Mouse (Mus musculus) neural tube, embryonic 15.5 days (tissue): ENCODE data around the gene Tmem89. TPM values are rescaled to one million over a fixed set of nuclear protein-coding genes. Genes with fewer than 3 reads are reported as not detected.

ENCODE experiments used
- ATAC-seq: fragments of 200-750 bp; cut with Nextera tagmentation; 2 replicates; pipeline ENCODE4 v1.8.0; 2017; ENCODE audit warnings: mild to moderate bottlenecking, moderate TSS enrichment, moderate library complexity; ENCODE audit not compliant: low FRiP score
- H3K27ac ChIP-seq: fragments of 300-500 bp; sonication (generic); replicated peaks from 2 replicates; pipeline ENCODE4 v1.5.1; 2015; ENCODE audit warnings: mild to moderate bottlenecking, inconsistent platforms
- H3K27me3 ChIP-seq: fragments of 300-500 bp; sonication (generic); replicated peaks from 2 replicates; pipeline ENCODE4 v1.6.1; 2015; ENCODE audit warnings: inconsistent platforms
- H3K36me3 ChIP-seq: fragments of 300-500 bp; sonication (generic); 2 replicates; pipeline ENCODE4 v1.6.1; 2015; ENCODE audit warnings: inconsistent platforms
- H3K4me1 ChIP-seq: fragments of 300-500 bp; sonication (generic); 2 replicates; pipeline ENCODE4 v1.6.1; 2015; ENCODE audit warnings: inconsistent platforms
- H3K4me2 ChIP-seq: fragments of 300-500 bp; sonication (generic); 2 replicates; pipeline ENCODE4 v1.6.1; 2015; ENCODE audit warnings: inconsistent platforms, mild to moderate bottlenecking, moderate library complexity
- H3K4me3 ChIP-seq: fragments of 300-500 bp; sonication (generic); replicated peaks from 2 replicates; pipeline ENCODE4 v1.5.1; 2015; ENCODE audit warnings: mild to moderate bottlenecking, inconsistent platforms
- H3K9ac ChIP-seq: fragments of 300-500 bp; sonication (generic); replicated peaks from 2 replicates; pipeline ENCODE4 v1.6.1; 2015; ENCODE audit warnings: mild to moderate bottlenecking, inconsistent platforms
- H3K9me3 ChIP-seq: fragments of 300-500 bp; sonication (generic); replicated peaks from 2 replicates; pipeline ENCODE4 v1.6.1; 2016; ENCODE audit warnings: inconsistent platforms
- WGBS: fragments of 180-500 bp; shearing (Covaris S2); methylation state at CpG from one replicate; pipeline ENCODE4 v1.1.7; 2015; ENCODE audit warnings: mixed read lengths; 5-methylcytosine and 5-hydroxymethylcytosine counted together
- polyA plus RNA-seq: library from polyadenylated mRNA; unstranded; fragments of >200 nt; fragmentation: Nextera tagmentation; extraction: Ambion mirVana; gene quantifications from 2 replicates; pipeline ENCODE4 v1.2.1, GENCODE M21; 2015

Gene Tmem89
- 0.32 TPM in 1 of 2 replicates, not detected in the other for polyA plus RNA-seq

DNA sequence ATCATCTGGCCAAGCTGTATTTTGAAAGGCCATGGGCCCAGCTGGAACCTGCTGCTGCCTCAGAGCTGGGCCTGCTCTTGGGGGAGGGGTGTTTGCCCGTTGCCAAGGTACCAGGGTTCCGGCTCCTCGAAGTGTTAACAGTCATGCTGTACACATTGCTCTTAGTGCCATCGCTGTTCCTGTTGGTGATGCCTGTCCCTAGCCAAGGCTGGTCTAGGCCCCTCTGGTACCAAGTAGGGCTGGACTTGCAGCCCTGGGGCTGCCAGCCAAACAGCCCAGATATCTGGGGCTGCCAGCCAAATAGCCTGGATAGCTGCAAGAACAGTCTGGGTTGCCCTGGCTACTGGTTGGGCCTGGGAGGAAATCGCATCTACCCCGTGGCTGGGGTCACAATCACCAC lies at the start of gene Tmem89:
Gene Tmem89, plus strand, starts transcription at position 129 of the 400 bp plus-strand sequence.
- H3K9ac ChIP-seq: no peak within 1 kb of the TSS
- H3K9me3 ChIP-seq: no peaks in the 10 kb centered on the region
- peaks cover 5% of the 10 kb centered on the region; the same call in 1 of the 2 replicates for H3K4me1 ChIP-seq
- 57% methylated on average over 6 of the region's 6 CpGs for WGBS
- no peaks in the 10 kb centered on the region for H3K27me3 ChIP-seq
- ATAC-seq: peak; percentile 75
- H3K27ac ChIP-seq: peak within 1 kb of the TSS; percentile 9; the same call in 1 of the 2 replicates
- no peaks in the 10 kb centered on the region for H3K36me3 ChIP-seq
- no peak within 1 kb of the TSS for H3K4me2 ChIP-seq
- no peak within 1 kb of the TSS for H3K4me3 ChIP-seq

DNA sequence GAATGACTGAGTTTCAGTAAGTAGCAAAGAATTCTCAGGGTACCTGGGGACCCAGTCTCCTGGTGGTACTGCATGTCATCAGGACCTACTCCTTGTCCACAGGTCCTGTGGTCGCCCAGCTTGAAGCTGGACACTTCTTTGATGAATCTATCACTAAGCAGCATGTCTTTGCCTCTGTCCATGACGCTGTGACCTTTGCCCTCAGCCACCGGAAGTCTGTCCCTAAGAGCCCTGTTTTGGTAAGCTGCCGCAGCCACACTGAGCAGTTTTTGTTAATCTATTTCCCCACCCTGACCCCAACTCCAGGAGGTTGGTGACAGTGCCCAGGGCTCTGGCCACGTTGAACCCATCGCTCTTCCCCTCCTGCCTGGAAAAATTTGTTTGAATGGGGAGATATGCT lies 2.1 kb upstream of the Tmem89 start:
- Histone ChIP-seq H3K27me3 (no peaks in the 10 kb centered on the region), H3K9me3 (no peaks in the 10 kb centered on the region), H3K36me3 (no peaks in the 10 kb centered on the region), H3K4me2 (no peak overlapping the region), H3K4me1 (peaks cover 5% of the 10 kb centered on the region; the same call in 1 of the 2 replicates), H3K27ac (no peak overlapping the region), H3K9ac (no peak overlapping the region), H3K4me3 (no peak overlapping the region)
- WGBS: 77% methylated on average over 6 of the region's 6 CpGs
- no peak for ATAC-seq

DNA sequence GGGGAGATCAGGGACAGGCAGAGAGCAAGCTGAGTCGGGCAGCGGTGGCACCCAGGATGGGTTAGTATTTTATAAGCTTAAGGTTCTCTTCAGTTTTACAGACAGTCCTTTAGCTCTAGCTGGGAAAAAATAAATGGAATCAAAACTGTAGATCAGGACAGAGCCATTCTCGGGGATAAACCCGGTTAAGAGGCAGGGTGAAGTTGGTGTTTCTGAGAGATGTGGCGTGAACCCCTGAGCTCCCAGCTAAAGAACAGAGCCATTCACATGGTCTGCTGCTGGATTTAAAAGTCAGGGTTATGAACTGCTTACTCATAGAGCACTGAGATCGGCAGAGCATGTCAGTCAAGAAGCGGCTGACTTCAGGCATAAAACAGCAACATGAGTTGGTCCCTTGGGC lies 1.3 kb upstream of the Tmem89 start:
- Histone ChIP-seq H3K27ac (no peak overlapping the region), H3K9me3 (no peaks in the 10 kb centered on the region), H3K27me3 (no peaks in the 10 kb centered on the region), H3K36me3 (no peaks in the 10 kb centered on the region), H3K9ac (no peak overlapping the region), H3K4me3 (no peak overlapping the region), H3K4me2 (no peak overlapping the region), H3K4me1 (peaks cover 5% of the 10 kb centered on the region; the same call in 1 of the 2 replicates)
- WGBS: 90% methylated on average over 7 of the region's 7 CpGs
- ATAC-seq: no peak

DNA sequence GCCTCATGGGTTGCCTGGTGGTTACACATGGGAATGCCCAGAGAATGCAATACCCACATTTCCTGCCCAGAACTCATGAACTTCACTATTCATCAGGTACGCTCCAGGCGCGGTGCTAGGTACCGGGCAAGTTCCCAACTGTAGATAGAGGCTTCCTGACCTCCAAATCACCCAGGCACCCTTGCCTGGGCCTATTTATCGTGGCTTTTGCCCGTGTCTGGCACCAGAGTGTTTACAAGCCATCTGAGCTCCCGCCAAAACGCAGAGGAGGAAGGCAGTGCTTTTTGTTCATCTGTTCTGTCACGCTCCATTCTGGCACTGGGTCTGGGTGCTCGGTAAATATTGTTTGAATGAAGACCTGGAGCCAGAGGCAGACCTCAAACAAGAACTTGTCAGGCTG lies 798 bp upstream of the Tmem89 start:
- ATAC-seq: no peak
- peaks cover 5% of the 10 kb centered on the region; the same call in 1 of the 2 replicates for H3K4me1 ChIP-seq
- no peaks in the 10 kb centered on the region for H3K9me3 ChIP-seq
- H3K9ac ChIP-seq: no peak overlapping the region
- H3K27me3 ChIP-seq: no peaks in the 10 kb centered on the region
- H3K4me3 ChIP-seq: no peak overlapping the region
- H3K27ac ChIP-seq: no peak overlapping the region
- 69% methylated on average over 10 of the region's 10 CpGs for WGBS
- H3K4me2 ChIP-seq: no peak overlapping the region
- no peaks in the 10 kb centered on the region for H3K36me3 ChIP-seq

DNA sequence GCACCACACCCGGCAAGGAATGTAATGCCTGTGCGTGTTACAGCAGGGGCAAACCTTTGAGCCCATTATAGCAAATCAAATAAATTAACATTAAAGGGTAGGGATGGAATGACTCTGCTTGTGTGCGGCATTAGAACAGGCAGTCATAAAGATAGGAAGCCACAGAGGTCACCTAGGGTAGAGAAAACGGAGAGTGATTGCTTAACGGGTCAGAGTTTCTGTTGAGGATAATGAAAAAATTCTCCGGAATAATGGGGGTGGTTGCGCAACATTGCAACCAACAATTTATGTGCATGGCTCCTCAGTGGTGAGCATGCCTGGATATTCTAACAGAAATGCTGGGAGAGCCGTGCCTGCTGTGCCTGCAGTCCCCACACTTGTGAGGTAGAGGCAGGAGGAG lies 11.5 kb downstream of the Tmem89 start:
- WGBS: 57% methylated on average over 8 of the region's 8 CpGs

DNA sequence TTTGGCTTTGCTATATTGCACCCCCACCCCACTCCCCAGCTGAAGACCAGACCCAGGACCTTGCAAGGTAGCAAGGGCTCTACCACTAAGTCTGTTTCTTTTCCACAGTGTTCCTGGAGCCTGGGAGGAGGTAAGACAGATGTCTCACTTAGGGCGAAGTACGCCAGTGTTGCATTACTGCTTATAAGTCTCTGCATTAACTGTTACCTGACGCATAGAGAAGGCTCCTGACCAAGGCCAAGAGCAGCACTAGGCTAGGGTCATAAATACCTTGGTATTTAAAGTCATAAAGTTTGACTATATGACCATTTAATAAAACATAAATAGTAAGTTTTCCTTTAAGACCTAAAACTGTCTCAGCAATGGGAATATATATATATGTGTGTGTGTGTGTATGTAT lies 14.0 kb downstream of the Tmem89 start:
- no peak for ATAC-seq
- 79% methylated on average over 3 of the region's 3 CpGs for WGBS
- Histone ChIP-seq H3K27me3 (no peaks in the 10 kb centered on the region), H3K4me1 (no peaks in the 10 kb centered on the region), H3K36me3 (no peaks in the 10 kb centered on the region), H3K4me2 (no peak overlapping the region), H3K9ac (no peak overlapping the region), H3K27ac (no peak overlapping the region), H3K4me3 (no peak overlapping the region), H3K9me3 (no peaks in the 10 kb centered on the region)

More for the DNA sequence above, 11.5 kb downstream of the Tmem89 start:
- no peaks in the 10 kb centered on the region for H3K27me3 ChIP-seq
- H3K4me2 ChIP-seq: no peak overlapping the region
- no peak overlapping the region for H3K9ac ChIP-seq
- H3K27ac ChIP-seq: no peak overlapping the region
- no peaks in the 10 kb centered on the region for H3K36me3 ChIP-seq
- no peaks in the 10 kb centered on the region for H3K4me1 ChIP-seq
- no peak overlapping the region for H3K4me3 ChIP-seq
- ATAC-seq: no peak
- no peaks in the 10 kb centered on the region for H3K9me3 ChIP-seq

DNA sequence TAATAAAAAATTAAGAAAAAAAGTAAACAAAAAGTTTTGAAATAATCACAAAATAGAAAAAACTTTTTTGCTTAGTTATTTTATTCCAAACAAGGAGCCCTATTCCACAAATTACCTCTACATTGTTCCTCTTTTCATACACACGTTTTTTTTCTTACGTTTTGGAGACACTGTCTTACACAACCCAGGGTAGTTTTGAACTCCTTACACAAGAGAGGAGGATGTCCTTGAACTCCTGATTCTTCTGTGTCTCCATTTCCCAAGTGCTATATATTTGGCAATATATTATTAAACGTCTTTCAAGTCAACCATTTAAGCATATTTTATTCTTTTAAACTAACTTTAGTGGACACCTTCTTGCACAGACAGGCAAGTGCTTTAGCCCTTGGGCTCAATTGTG lies 21.6 kb downstream of the Tmem89 start:
- Histone ChIP-seq H3K36me3 (peaks cover 28% of the 10 kb centered on the region), H3K9ac (no peak overlapping the region), H3K9me3 (no peaks in the 10 kb centered on the region), H3K4me1 (peaks cover 15% of the 10 kb centered on the region), H3K4me3 (peak overlapping the region; percentile 96; the same call in 1 of the 2 replicates), H3K27ac (no peak overlapping the region), H3K27me3 (no peaks in the 10 kb centered on the region), H3K4me2 (peak overlapping the region; percentile 43)
- 19% methylated on average over 3 of the region's 3 CpGs for WGBS
- peak; percentile 7; the same call in 1 of the 2 replicates for ATAC-seq

DNA sequence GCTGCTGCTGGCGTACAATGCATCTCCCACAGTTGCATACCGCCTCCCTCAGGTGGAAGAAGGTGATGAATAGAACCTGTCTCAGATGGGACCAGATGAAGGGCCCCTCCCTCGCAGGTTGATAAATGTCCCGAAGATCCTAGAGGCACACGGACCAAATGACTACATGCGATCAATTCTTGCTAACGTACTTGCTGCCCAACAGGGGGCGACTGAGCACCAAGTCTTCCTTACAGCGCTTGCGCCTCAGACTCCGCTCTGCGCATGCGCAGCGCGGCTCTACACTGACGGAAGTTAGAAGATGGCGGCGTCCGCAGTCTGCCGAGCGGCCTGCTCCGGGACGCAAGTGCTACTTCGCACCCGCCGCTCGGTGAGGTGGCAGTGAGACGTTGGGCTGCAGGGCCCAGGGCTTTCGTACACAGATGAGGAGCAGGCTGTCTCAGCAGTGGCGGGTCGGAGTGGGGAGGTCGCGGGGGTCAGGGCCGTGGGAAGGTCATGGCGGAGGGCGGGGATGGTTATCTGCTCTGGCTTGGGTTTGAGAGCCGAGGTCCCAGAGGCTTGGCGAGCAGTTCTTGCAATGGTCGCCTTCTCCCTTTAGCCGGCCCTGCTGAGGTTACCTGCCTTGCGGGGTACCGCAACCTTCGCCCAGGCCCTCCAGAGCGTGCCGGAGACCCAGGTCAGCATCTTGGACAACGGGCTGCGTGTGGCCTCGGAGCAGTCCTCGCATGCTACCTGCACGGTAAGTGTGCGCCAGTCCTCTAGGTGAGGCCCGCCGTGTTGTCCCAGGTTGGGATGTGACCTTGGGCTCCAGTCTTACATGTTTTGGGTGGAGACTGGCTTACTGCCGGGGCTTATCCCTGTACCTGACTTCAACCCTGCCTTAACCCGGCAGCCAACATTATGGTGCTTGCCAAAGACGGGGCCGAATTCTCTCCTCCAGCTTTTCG lies 22.3 kb downstream of the Tmem89 start, which contains the start of gene Uqcrc1:
Gene Uqcrc1, plus strand, starts transcription at position 216 of the 947 bp plus-strand sequence.
- Histone ChIP-seq H3K4me3 (peak within 1 kb of the TSS; percentile 96), H3K4me1 (peaks cover 15% of the 10 kb centered on the region), H3K27me3 (no peaks in the 10 kb centered on the region), H3K9me3 (no peaks in the 10 kb centered on the region), H3K27ac (peak within 1 kb of the TSS; percentile 82), H3K4me2 (peak within 1 kb of the TSS; percentile 77), H3K9ac (peak within 1 kb of the TSS; percentile 90), H3K36me3 (peaks cover 34% of the 10 kb centered on the region)
- peak; percentile 89 for ATAC-seq
- WGBS: 1% methylated on average over 57 of the region's 58 CpGs

DNA sequence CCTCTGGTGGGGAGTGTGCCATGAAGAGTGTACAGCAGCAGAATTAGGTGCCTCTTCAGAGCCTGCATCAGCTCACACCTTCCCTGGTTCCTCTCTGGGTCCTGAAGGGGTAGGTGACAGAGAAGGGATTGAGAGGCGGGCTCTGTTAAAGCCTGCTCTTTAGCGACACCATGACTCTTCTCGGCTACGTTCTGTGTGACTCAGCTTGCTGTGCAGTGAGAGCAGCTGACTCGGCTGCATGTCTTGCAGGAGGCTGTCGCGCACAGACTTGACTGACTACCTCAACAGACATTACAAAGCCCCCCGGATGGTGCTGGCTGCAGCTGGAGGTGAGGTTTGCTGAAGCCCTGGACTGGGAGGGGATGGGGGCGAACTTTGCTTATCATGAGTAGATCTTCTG lies 30.7 kb downstream of the Tmem89 start:
- Histone ChIP-seq H3K4me3 (no peak overlapping the region), H3K9ac (no peak overlapping the region), H3K27ac (no peak overlapping the region), H3K36me3 (peaks cover 91% of the 10 kb centered on the region), H3K9me3 (no peaks in the 10 kb centered on the region), H3K4me1 (no peaks in the 10 kb centered on the region), H3K4me2 (no peak overlapping the region), H3K27me3 (no peaks in the 10 kb centered on the region)
- ATAC-seq: no peak
- 85% methylated on average over 9 of the region's 9 CpGs for WGBS

DNA sequence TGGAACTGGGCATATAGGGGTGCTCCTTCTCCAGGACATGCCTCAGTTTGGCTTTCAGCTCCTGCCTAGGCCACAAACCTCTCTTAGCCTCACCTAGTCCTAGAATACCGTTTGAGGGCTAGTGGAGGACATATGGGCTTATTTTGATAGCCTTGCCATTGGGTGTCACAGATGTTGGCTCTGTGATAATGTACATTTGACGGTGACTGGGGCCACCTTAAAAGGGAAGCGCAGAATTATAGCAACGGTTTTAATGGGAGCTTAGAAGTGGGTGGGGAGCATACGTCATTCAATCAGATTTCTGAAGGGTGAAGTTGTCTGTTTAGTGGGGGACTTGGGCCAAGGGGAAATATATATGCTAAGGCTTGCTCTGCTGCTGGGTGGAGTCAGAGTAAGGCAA lies 31.2 kb downstream of the Tmem89 start:
- WGBS: 92% methylated on average over 5 of the region's 5 CpGs
- no peak overlapping the region for H3K4me3 ChIP-seq
- no peaks in the 10 kb centered on the region for H3K9me3 ChIP-seq
- no peak overlapping the region for H3K4me2 ChIP-seq
- H3K27ac ChIP-seq: no peak overlapping the region
- H3K36me3 ChIP-seq: peaks cover 91% of the 10 kb centered on the region
- no peaks in the 10 kb centered on the region for H3K4me1 ChIP-seq
- no peak for ATAC-seq
- no peaks in the 10 kb centered on the region for H3K27me3 ChIP-seq
- no peak overlapping the region for H3K9ac ChIP-seq

DNA sequence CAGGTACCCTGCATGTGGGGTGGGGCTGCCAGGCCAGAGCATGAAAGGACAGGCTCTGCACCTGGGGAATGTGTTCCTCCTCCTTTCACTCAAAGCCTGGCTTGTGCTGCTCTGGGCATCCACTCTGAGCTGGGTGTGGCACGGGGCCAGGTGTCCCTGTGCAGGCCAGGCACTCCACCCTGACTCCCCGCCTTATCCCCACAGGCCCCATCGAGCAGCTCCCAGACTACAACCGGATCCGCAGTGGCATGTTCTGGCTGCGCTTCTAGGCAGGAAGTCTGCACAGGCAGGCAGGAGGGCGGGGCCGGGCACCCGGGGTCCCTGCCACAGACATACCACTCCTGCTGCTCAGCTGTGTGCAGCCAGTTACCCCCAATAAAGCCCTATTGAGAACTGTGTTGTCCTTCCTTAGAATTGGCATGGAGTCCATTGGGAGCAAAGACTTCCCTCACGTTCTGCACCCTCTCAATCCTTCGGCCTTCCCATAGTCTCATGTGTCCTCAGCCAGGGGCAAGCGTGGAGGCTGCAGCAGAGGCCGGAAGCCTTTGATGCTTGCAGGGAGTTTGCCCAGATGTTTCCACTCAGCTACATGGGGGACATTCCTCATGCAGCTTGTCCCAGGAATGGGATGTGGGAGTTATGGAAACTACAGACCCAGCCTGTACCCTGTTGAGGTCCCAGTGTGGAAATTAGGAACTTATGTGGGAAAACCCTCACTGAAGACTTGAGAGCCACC lies 35.0 kb downstream of the Tmem89 start:
- H3K9me3 ChIP-seq: no peaks in the 10 kb centered on the region
- ATAC-seq: no peak; the same call in 1 of the 2 replicates
- no peak overlapping the region for H3K4me3 ChIP-seq
- H3K4me2 ChIP-seq: no peak overlapping the region
- WGBS: 88% methylated on average over 13 of the region's 13 CpGs
- peaks cover 59% of the 10 kb centered on the region for H3K36me3 ChIP-seq
- H3K27me3 ChIP-seq: peaks cover 23% of the 10 kb centered on the region
- no peak overlapping the region for H3K27ac ChIP-seq
- H3K4me1 ChIP-seq: no peaks in the 10 kb centered on the region
- H3K9ac ChIP-seq: no peak overlapping the region
